Mouse (Mus musculus): ENCODE results near the gene Bcas3.

The Bcas3 gene

DNA sequence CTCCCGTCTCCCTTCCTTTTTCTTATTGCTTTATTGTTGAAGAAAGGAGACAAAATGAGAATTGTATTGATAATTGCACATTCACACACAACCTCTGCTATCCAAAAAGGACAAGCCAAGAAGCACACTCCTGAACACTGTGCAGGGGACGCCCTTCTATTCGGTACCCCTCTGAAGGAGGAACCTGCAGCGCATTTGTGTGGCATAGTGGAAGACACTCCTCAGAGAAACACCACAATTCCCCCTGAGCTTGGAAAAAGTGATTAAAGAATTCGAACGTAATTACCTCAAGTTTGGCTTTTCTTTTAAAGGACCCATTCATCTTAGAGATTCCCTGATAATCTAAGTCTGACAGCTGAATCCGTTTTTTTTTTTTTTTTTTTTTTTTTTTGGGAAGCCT, 261.5 kb downstream of the Bcas3 start:
- in situ Hi-C loops (cut with MboI, MseI): no loop called here

DNA sequence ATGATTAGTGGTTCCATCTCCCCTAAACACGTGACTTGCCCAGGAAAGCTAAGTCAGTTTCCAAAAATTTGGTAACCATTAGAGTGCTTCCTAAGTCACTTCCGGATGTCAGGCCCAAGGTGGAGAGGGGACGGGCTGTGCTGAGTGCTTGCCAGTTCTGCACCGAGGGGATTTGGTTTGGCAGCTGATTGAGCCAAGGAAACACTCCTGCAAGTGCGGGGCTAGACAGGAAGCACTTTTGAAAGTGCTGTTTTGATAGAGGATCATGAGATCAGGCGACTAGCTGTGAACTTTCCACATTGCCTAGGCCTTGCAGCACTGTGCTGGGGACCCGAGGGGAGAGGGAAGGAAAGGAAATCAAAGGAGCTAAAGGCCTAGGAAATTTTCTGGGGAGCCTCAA, 262.5 kb downstream of the Bcas3 start:
- in situ Hi-C loops (cut with MboI, MseI): no loop called here

DNA sequence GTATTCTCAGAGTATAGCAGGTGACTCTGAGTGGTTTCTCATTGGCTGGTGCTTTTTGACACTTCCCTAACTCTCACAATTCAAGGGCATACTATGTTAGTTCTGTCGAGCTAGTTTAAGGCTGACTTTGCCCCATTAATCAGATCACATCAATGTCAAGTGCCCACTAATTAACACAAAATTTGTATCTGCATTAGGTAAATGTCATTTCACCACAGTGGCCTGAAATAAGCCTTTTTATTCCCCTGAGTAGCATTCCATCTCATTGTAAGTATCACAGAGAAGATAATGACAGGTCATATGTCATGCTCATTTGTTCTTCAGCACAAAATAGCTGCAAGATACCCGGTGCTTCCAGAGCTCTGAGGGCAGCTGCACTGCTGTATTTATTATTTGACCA, 268.5 kb downstream of the Bcas3 start:
- in situ Hi-C loops (cut with MboI, MseI): no loop called here

DNA sequence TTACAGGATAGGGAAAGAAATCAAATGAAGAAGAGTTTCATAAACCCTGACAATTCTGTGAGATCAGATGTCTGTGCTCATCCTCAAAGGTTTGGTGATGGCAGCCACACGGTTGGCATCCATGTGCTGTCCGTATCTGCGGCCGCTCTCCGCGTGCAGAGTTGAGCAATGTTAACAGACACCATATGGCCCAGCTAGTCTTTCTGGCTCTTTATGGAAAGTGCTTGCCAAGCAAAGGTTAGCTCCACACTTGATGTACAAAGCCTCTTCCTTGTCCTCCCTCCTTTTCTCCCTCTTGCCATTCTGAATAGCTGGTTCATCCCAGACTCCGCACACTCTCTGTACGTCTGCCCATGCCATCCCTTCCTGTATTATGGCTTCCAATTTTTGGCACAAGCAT, 269.0 kb downstream of the Bcas3 start:
- in situ Hi-C loops (cut with MboI, MseI): no loop called here

DNA sequence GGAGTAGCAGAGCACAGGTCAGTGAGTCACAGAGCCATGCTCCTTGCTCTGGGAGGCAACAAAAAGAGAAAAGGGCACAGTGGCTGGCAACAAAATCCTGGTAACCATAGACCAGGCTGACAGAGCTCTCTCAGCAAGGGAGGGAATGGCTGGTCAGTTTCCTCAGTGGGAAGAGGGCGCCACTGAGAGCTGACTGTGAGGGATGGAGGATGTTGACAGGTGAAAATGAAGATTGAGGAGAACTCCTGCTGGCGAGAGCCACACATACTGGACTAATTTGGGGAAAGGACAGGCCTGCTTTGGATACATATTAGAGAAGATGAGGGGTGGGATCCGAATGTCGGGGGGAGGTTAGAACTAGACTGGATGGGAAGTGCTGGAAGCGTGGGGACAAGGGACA, 272.2 kb downstream of the Bcas3 start:
- in situ Hi-C loops (cut with MboI, MseI): no loop called here

DNA sequence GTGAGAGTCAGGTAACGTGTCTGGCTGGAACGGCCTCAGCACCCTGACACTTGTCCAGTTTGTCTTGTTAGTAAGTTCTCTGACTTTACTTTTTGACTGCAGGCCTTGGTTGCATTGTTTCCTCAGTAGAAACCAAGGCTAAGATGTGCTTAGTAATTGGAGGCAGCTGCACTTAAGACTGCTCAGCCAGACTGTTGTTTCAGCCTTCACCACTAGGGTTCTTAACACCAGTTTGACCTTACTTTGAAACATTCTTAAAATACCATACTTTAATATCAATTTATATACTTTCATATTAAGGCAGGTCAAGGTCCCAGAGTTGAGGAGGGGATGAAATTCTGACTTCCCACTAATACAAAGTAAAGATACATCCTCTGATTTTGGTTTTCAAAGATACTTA, 273.9 kb downstream of the Bcas3 start:
- in situ Hi-C loops (cut with MboI, MseI): no loop called here

DNA sequence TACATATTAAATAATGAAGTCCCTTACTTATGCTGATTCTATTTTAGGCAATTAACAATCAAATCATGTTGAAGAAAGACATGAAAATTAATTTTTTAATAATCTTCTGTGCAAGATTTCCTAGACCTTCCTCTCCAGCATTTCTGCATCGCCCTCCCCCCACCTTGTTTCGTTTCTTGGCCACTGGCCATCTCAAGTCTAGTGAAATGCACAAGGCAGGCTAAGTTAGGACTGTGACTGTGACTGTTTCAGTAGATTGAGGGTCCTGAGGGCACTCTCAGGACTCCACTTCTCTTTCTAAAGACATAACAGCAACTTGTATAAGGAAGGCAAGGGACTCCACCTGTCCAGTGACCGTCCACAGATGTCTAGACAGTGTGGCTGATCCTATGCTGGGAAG, 274.4 kb downstream of the Bcas3 start:
- in situ Hi-C loops (cut with MboI, MseI): no loop called here

DNA sequence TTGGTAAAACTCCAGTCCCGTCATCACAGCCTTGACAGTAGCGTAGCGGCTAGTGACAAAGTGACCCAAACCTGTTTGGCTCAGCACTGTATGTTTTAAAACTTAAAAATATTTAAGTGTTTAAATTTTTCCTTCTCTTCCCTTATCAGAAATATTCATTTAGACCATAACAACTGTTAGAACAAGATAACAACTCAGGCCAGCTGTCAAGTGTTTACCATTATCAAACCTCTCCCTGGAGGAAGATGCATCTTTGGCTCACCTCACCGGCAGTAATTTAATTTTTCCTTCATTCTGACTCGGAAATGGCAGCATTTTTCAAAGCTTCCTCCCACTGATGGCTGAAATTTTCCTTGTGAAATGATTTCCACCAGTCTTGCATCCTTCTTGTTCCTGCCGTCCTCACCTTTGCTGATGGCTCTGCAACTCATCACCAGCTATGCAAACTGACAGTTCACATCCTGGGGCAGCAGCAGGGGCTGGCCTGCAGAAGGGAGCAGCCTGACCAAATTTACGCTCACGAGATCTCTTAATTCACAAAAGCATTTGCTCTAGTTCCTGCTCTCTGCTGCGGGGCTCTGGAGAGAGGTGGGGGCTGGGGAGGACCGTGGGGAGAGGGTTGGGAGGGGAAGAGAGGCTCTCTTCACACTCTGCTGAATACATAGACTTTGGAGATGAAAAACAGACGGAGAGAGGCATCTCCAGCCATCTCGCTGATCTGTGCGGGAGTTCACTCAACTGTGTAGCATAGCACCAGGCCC, 275.5 kb downstream of the Bcas3 start:
- in situ Hi-C loops (cut with MboI, MseI): no loop called here

DNA sequence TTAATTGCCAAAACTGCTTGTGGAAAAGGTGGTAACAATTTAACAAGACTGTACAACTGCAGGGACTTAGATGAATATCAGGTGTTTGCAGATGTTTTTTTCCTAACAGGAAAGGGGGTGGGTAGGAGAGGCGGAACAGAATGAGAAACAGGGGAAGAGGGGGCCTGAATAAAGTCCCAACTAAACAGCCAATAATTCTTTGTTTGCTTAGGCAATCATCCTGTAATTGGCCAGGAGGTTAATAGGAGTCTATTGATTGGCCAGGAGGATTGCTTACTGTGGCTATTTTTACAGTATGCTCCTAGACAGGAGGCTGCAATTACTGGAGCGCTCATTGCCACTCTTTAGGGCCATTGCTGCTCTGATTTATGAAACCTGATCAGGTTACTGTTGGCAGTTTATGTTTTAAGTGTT, 279.6 kb downstream of the Bcas3 start:
- in situ Hi-C loops (cut with MboI, MseI): no loop called here

DNA sequence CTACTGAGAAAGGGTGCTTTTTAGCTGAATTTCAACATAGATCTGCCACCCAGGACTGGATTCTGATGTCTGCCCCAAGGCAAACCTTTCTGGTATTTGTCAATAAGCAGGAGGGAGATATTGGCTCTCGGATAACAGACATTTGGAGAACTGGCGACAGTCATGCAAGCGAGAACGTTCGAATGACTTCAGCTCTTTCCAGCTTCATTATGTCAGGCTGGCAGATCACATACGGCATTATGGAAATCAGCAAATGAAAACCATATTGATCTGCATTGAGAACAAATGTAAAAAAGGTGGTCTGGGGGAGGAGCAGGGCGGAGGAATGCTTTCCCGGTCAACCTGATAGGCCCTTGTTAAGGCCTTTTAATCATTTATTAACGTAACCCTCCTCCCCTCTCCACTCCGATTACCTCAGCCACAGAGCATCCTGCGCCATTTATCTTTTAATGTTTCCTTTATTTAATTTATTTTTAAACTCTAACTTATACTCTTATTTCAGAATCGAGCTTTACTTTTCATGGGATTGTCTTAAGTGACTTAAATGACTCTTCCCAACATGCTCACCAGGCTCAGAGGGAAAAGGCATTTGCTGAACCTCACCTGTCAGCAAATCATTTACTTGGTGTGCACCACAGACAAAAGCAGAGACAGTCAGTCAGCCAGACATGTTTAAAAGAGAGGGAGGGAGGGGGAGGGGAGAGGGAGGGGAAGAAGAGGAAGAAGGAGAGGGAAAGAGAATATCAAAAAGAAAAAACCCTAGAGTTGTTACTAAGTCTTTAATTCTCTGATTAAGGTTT, 285.9 kb downstream of the Bcas3 start:
- in situ Hi-C loops (cut with MboI, MseI): no loop called here

DNA sequence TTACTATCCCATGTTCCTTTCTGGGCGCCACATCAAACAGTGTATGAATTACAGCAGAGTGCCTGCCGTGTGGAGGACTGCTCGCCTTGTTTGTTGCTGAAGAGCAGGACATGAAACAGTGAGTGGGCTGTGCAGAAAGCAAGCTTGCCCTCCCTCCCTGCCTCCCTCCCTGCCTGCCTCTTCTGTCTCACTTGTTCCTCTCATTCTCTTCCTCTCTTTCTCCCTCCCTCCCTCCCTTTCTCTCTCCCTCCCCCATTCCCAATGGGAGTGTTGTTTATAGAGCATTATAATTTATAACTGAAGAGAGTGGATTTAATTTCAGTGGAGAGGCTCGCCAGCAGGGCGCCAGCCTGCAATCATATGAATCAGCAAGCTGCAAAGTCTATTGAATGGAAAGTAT, 287.7 kb downstream of the Bcas3 start:
- in situ Hi-C loops (cut with MboI, MseI): no loop called here

DNA sequence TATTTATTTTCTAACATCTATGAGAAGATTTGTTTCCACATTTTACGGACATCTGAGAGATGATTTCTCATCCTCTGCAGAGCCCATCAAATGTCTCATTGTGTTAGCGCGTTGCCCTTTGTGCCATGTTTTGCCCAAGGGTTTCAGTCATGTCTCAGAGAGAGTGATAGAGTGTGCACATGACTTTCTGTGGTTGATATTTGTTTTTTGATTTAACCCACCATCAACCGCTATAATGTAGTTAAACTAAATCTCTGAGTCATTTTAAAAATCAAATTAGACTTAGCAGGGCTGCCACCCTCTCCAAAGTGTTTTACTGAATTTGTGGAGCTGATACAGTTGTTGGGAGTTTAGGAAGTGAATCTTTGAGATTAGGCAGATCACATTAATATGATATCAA, 288.5 kb downstream of the Bcas3 start:
- in situ Hi-C loops (cut with MboI, MseI): no loop called here

DNA sequence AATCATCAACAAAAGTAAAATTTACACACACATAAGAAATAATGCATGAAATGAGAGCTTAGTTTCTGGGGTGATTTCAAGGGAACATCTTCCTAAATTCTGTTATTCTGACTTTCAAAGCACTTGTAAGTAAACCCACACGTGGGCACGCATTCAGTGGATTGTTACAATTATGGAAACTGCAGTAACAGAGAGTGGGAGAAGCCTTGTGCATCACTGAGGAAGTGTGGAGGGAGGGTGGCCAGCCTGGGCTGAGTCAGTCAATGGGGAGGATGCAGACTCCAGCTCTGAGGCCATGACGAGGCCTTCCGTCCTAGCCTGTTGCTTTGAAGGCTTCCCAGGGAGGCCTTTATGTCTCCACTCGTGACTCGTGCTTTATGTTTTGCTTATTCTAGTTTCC, 289.6 kb downstream of the Bcas3 start:
- in situ Hi-C loops (cut with MboI, MseI): no loop called here

DNA sequence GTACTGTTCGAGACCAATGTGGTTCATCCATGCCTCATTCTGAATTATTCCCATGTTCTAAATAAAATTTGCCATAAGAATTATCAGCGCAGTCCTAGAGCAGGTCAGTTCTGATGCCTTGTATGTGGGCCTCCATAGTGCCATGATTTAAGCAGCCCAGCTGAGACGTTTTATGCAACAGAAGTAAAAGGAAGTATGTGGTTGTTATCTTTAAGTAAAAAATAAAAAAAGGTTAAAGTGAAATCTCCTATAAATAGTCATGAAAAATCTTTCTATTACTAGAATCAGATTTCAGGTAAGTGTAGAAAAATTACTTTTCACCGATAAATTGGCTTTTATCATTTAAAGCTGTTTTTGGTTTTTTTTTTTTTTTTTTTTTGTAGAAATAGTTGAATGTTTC, 290.1 kb downstream of the Bcas3 start:
- in situ Hi-C loops (cut with MboI, MseI): no loop called here

DNA sequence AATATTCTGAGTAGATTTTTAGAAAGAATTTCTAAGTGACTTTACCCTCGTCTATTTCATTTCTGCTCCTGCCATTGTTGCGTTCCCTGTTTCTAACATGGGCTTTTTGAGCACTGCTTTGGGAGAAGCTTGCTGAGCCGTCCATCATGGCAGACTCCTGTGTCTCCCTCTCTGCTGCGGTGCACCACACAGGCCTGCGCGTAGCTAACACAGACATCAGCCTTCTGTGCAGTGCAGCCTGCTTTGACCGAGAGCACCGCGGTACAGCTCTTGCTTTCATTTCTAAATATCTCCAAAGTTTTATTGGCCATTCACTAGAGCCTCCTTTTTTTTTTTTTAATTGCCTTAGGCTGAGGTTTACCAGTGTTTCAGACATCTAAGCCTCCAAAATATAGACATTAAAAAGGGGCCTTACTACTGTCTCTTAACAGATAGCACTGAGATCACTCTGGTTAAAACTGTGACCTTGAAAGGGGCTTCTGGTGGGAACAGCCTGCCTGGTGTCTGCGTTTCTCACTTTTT, 290.6 kb downstream of the Bcas3 start:
- in situ Hi-C loops (cut with MboI, MseI): no loop called here

DNA sequence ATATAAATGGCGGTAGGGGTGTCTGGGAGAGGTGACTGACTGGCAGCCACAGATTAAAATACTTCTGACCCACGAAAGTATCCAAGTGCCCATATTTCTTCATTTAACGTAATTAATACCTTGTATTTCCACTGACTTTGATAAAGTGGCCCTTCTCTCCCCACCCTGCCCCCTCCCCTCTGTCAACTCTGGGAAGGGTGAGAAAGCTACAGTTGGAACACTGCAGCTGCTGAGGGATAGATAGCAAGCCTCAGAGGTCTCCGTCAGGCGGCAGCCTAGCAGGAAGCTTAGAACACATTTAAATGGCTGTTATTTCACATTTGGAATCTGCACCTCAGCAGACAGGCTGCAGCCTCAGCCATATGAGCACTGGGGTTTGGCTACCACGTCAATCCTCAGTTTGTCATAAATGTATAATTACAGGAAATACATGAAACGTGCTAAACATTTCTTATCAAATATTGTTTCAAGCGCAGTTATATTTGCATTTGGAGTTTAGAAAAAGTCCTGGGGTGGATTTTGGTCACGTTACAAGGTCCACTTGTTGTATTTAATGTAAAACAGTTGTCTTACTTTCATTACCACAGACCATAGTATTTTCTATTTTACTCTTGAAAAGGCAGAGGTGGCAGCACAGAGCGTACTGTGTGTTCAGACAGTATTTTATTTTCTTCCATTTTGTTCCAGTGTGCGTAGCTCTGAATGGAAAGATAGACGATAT, 291.2 kb downstream of the Bcas3 start:
- in situ Hi-C loops (cut with MboI, MseI): no loop called here

DNA sequence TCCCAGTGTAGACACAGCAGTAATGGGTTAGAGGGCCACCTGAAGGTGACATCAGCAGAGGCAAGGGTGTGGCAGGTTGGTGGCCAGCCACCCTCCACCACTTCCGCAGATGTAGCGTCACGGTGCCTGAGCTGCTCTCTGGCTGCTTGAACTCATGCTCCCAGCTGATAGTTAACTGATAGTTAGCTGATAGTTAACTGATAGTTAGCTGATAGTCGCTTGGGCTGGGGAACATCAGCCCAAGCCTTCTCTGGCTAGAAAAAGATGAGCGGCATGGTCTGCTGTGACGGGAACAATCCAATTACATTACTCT, 291.7 kb downstream of the Bcas3 start:
- in situ Hi-C loops (cut with MboI, MseI): no loop called here

DNA sequence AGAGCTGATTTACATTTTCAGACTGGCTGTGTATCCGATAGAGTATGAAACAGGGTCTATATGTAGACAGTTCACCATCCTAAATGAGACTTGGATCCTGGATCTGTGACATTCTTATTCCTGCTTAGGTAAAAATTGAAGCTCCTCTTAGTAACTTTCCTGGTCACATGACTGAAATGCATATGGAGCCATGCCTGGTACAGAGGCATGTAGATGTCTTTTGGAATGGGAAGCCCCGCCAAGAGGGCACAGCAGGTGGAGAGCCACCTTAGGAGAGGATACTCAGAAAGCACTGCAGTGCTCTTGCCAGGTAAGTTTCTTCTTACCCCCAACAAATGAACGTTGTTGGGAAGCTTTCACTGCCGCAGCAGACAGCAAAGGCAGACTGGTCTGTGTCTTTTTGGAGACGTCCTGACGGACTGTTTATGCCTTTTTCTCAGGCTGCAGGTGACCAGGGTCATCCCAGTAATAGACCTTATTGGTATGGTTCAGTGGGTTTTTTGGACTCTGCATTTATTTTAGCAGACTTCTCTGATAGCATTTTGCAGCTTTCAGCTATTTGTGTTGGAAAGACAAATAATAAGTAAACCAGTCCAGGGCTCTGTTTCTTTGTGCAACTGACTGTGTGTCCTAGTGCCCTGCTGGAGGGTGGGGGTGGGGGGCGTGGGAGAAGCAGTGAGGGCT, 292.3 kb downstream of the Bcas3 start:
- in situ Hi-C loops (cut with MboI, MseI): no loop called here

DNA sequence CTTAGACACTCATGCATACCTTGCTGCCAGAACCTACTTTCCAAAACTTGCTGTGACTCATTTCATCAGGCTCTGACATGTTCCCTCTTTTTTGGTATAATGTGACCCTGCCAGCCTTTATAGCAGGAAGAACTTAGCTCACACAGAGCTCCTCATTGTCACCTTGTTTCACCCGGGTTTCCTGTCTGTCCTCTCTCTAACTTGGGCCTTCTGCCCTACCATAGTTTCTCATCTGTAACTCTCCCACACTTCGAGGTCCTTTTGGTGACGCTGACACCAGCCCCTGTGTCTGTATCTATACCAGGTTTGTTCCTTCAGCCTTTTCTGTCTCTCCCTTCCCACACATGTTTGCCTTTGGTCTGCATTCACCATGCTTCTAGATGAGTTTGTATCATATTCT, 295.9 kb downstream of the Bcas3 start:
- in situ Hi-C loops (cut with MboI, MseI): no loop called here

DNA sequence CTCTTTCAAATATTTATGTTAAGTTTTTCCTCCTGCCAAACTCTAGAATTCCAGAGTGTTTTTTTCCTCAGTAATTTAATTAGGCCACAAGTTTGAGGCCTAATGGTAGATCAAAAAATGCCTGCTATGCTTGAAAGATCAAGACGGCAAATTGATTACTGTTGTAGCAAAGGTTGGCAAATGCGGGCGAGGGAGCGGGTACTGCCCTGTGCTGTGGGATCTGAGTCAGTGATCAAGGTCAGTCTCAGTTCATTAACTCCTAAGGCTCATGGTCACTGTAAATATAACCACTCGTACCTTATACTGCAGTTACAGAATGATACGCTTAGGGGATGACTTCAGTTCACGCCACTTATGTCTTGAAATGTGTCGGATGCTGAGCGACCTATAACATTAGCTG, 296.4 kb downstream of the Bcas3 start:
- in situ Hi-C loops (cut with MboI, MseI): no loop called here

DNA sequence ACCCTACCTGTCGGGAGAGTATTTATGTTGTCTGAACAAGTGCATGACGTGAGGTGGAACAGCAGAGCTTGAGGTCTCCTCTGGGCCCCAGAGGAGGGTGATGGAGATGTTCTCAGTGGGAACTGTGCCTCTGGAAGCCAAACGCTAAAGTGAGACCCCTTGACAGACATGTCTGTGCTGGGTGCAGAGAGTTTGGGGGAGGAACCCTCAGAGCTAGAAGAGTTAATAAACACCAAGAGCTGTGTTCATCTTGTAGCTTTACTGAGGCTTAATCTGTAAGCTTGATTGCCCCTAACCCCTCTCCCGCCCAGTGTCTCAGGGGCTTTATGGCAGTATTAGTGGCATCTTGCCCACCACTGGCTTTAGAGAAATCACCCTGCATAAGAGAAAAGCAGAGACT, 304.5 kb downstream of the Bcas3 start:
- in situ Hi-C loops (cut with MboI, MseI): no loop called here

DNA sequence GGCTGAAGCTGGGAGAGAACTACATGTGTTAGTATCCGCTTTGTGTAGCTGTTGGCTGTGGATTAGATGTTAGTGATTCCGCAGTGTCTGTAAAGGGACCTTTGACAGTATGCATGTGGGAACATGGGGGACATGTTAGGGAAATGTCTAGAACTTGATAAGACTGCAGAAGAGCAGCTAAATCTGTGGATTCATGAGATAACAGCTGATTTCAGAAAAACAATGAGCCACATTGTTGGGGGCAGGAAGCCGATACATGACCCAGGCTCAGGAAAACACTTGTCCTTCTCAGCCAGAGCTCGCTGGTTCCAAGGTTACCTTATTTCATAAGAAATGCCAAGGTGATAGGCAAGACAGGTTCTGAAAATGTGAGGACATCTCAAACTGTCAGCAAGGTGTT, 307.3 kb downstream of the Bcas3 start:
- in situ Hi-C loops (cut with MboI, MseI): no loop called here

Measured in T-helper 1 cell (primary cell).